Mouse (Mus musculus) c-Kit-positive CD71-positive TER-119-positive erythroid progenitor cells, embryonic 14.5 days (primary cell): ENCODE data around the gene Irgm2.

Source experiments
- DNase-seq: peaks from one replicate; pipeline ENCODE4 v3.0.0-alpha.2; 2013; ENCODE audit warnings: low spot score

Gene Irgm2

GRCm38 (mm10) chr11:58261826-58262225 is 62.4 kb downstream of the Irgm2 start:
- DNase-seq: no peak

- no peak for DNase-seq
Measured at GRCm38 (mm10) chr11:58262336-58262735, 62.9 kb downstream of the Irgm2 start.

GRCm38 (mm10) chr11:58263516-58263915 is 64.1 kb downstream of the Irgm2 start:
- no peak for DNase-seq

- no peak for DNase-seq
Measured at GRCm38 (mm10) chr11:58264546-58264945, 65.1 kb downstream of the Irgm2 start.

- no peak for DNase-seq
Measured at GRCm38 (mm10) chr11:58268285-58268684, 68.9 kb downstream of the Irgm2 start.
